Mouse (Mus musculus) small intestine, adult 2 months (tissue): ENCODE results near the gene Ildr1.

Experiments
- CTCF ChIP-seq: fragments of 200-500 bp; IDR thresholded peaks from 2 replicates; pipeline ENCODE4 v1.5.1; 2012; ENCODE audit warnings: low read depth, mild to moderate bottlenecking, control low read depth, inconsistent platforms, low read length, moderate library complexity, mixed read lengths; ENCODE audit not compliant: insufficient replicate concordance, insufficient read length; ENCODE audit errors: extremely low read depth
- POLR2A ChIP-seq: fragments of 200-500 bp; IDR thresholded peaks from 2 replicates; pipeline ENCODE4 v1.6.1; 2012; ENCODE audit warnings: low read depth, mild to moderate bottlenecking, control low read depth, inconsistent platforms, low read length, moderate library complexity

GRCm38 (mm10) chr16:36747068-36747467, 53.3 kb downstream of the Ildr1 start:
- TF ChIP-seq CTCF (no peak), POLR2A (no peak)
